Mouse (Mus musculus) heart, adult 9 months (tissue): Measurements from ENCODE around the gene Grap.

Source experiments
- DNase-seq, 2 experiments: peaks; one replicate each; pipeline ENCODE4 v3.0.0; 2022; ENCODE audit warnings: low spot score in 2 of 2

Gene Grap

GRCm38 (mm10) chr11:61720636-61721035 is 67.6 kb downstream of the Grap start, which contains the start of gene Slc5a10:
TSS of gene Slc5a10 (minus strand) at chr11:61720826.
- no peak for DNase-seq

GRCm38 (mm10) chr11:61722077-61722476 is 69.0 kb downstream of the Grap start:
- no peak for DNase-seq
